Mouse (Mus musculus): ENCODE data around the gene Trp53bp1.

GRCm38 (mm10) chr2:121149679-121150078, 121.5 kb downstream of the Trp53bp1 start:
- TF ChIP-seq POLR2A (IDR thresholded peaks at IDR 0.05; ENCODE audit: extremely low read depth, insufficient read depth, low read length) (no peak), CTCF (IDR thresholded peaks at IDR 0.05; ENCODE audit: low read depth, low read length) (no peak)
